Mouse (Mus musculus): ENCODE data around the gene Actr6. TPM values are rescaled to one million over a fixed set of nuclear protein-coding genes. Genes with fewer than 3 reads are reported as not detected.

Actr6 gene
- polyA plus RNA-seq, 1 experiment from 2014 or later: 28.8 TPM

GRCm38 (mm10) chr10:89746581-89746980 lies 14.5 kb upstream of the Actr6 start:
- Histone ChIP-seq H3K4me2 (peak overlapping the region; percentile 44), H3K36me3 (ENCODE audit: insufficient read depth) (no peaks in the 10 kb centered on the region), H3K27ac (ENCODE audit: low read depth) (no peak overlapping the region), H3K9ac (no peak overlapping the region), H3K27me3 (ENCODE audit: insufficient read depth, low read length) (no peaks in the 10 kb centered on the region), H3K9me3 (ENCODE audit: low read depth, low read length) (no peaks in the 10 kb centered on the region), H3K4me1 (ENCODE audit: insufficient read depth) (peaks cover 3% of the 10 kb centered on the region; the same call in 1 of the 2 replicates), H3K4me3 (ENCODE audit: low read depth, low read length) (peak overlapping the region; percentile 11; the same call in 1 of the 2 replicates)
- WGBS: 76% methylated on average over 3 of the region's 3 CpGs
- DNase-seq (no peak), ATAC-seq (ENCODE audit: insufficient read depth) (no peak)
- no peak for TF ChIP-seq CTCF (IDR thresholded peaks at IDR 0.05; ENCODE audit: low read depth)

- Histone ChIP-seq H3K4me2 (peak overlapping the region; percentile 70), H3K4me3 (ENCODE audit: low read depth, low read length) (peak overlapping the region; percentile 93), H3K4me1 (ENCODE audit: insufficient read depth) (peaks cover 3% of the 10 kb centered on the region; the same call in 1 of the 2 replicates), H3K27ac (ENCODE audit: low read depth) (peak overlapping the region; percentile 94), H3K27me3 (ENCODE audit: insufficient read depth, low read length) (no peaks in the 10 kb centered on the region), H3K9ac (peak overlapping the region; percentile 91), H3K9me3 (ENCODE audit: low read depth, low read length) (no peaks in the 10 kb centered on the region), H3K36me3 (ENCODE audit: insufficient read depth) (no peaks in the 10 kb centered on the region)
- TF ChIP-seq CTCF (IDR thresholded peaks at IDR 0.05; ENCODE audit: low read depth): no peak
- DNase-seq (peak; percentile 51), ATAC-seq (ENCODE audit: insufficient read depth) (no peak)
- under 1% methylated on average over 14 of the region's 14 CpGs for WGBS
These were observed 13.5 kb upstream of the Actr6 start for GRCm38 (mm10) chr10:89745666-89746020.

- no peaks in the 10 kb centered on the region for H3K36me3 ChIP-seq (ENCODE audit: insufficient read depth)
- peak within 1 kb of the TSS; percentile 93 for H3K4me3 ChIP-seq (ENCODE audit: low read depth, low read length)
- DNase-seq: peak; percentile 95
- H3K27me3 ChIP-seq (ENCODE audit: insufficient read depth, low read length): no peaks in the 10 kb centered on the region
- WGBS: under 1% methylated on average over 84 of the region's 85 CpGs
- H3K9ac ChIP-seq: peak within 1 kb of the TSS; percentile 91
- no peaks in the 10 kb centered on the region for H3K9me3 ChIP-seq (ENCODE audit: low read depth, low read length)
- ATAC-seq (ENCODE audit: insufficient read depth): peak; percentile 97
- peak within 1 kb of the TSS; percentile 70 for H3K4me2 ChIP-seq
- H3K4me1 ChIP-seq (ENCODE audit: insufficient read depth): peaks cover 3% of the 10 kb centered on the region; the same call in 1 of the 2 replicates
- TF ChIP-seq CTCF (IDR thresholded peaks at IDR 0.05; ENCODE audit: low read depth): no peak
- peak within 1 kb of the TSS; percentile 94 for H3K27ac ChIP-seq (ENCODE audit: low read depth)
These were observed 13.0 kb upstream of the Actr6 start, which contains the start of gene Uhrf1bp1l for GRCm38 (mm10) chr10:89744871-89745665. Gene Uhrf1bp1l (plus strand): TSS chr10:89744991.

GRCm38 (mm10) chr10:89744341-89744740 lies 12.2 kb upstream of the Actr6 start:
- Histone ChIP-seq H3K4me1 (ENCODE audit: insufficient read depth) (peaks cover 3% of the 10 kb centered on the region; the same call in 1 of the 2 replicates), H3K27ac (ENCODE audit: low read depth) (no peak overlapping the region), H3K36me3 (ENCODE audit: insufficient read depth) (no peaks in the 10 kb centered on the region), H3K9me3 (ENCODE audit: low read depth, low read length) (no peaks in the 10 kb centered on the region), H3K4me3 (ENCODE audit: low read depth, low read length) (peak overlapping the region; percentile 93), H3K9ac (0 out of 2 replicates have a peak overlapping the region, but pooled peaks have one; percentile 91), H3K27me3 (ENCODE audit: insufficient read depth, low read length) (no peaks in the 10 kb centered on the region), H3K4me2 (peak overlapping the region; percentile 70)
- ATAC-seq (ENCODE audit: insufficient read depth): no peak
- peak; percentile 13 for DNase-seq
- TF ChIP-seq CTCF (IDR thresholded peaks at IDR 0.05; ENCODE audit: low read depth): no peak
- WGBS: 18% methylated on average over 3 of the region's 3 CpGs

GRCm38 (mm10) chr10:89743266-89743665 lies 11.2 kb upstream of the Actr6 start:
- 87% methylated on average over 4 of the region's 4 CpGs for whole genome bisulfite sequencing
- no peaks in the 10 kb centered on the region for H3K27me3 ChIP-seq (ENCODE audit: insufficient read depth, low read length)
- ATAC-seq (ENCODE audit: insufficient read depth) (no peak), DNase-seq (no peak)
- no peaks in the 10 kb centered on the region for H3K36me3 ChIP-seq (ENCODE audit: insufficient read depth)
- no peak overlapping the region for H3K4me2 ChIP-seq
- no peak overlapping the region for H3K27ac ChIP-seq (ENCODE audit: low read depth)
- H3K4me3 ChIP-seq (ENCODE audit: low read depth, low read length): no peak overlapping the region
- H3K9me3 ChIP-seq (ENCODE audit: low read depth, low read length): no peaks in the 10 kb centered on the region
- TF ChIP-seq CTCF (IDR thresholded peaks at IDR 0.05; ENCODE audit: low read depth): no peak
- no peak overlapping the region for H3K9ac ChIP-seq
- peaks cover 3% of the 10 kb centered on the region; the same call in 1 of the 2 replicates for H3K4me1 ChIP-seq (ENCODE audit: insufficient read depth)

GRCm38 (mm10) chr10:89740995-89741394 lies 8.9 kb upstream of the Actr6 start:
- DNase-seq: no peak
- H3K27ac ChIP-seq (ENCODE audit: low read depth): no peak overlapping the region
- H3K9me3 ChIP-seq (ENCODE audit: low read depth, low read length): no peaks in the 10 kb centered on the region
- H3K36me3 ChIP-seq (ENCODE audit: insufficient read depth): no peaks in the 10 kb centered on the region
- TF ChIP-seq CTCF (IDR thresholded peaks at IDR 0.05; ENCODE audit: low read depth): no peak
- no peak overlapping the region for H3K4me2 ChIP-seq
- H3K9ac ChIP-seq: no peak overlapping the region
- ATAC-seq (ENCODE audit: insufficient read depth): no peak
- no peak overlapping the region for H3K4me3 ChIP-seq (ENCODE audit: low read depth, low read length)
- WGBS: 79% methylated on average over 6 of the region's 6 CpGs
- H3K27me3 ChIP-seq (ENCODE audit: insufficient read depth, low read length): no peaks in the 10 kb centered on the region
- H3K4me1 ChIP-seq (ENCODE audit: insufficient read depth): peaks cover 3% of the 10 kb centered on the region; the same call in 1 of the 2 replicates

- TF ChIP-seq CTCF (IDR thresholded peaks at IDR 0.05; ENCODE audit: low read depth): no peak
- DNase-seq: no peak
- Histone ChIP-seq H3K27me3 (ENCODE audit: insufficient read depth, low read length) (no peaks in the 10 kb centered on the region), H3K27ac (ENCODE audit: low read depth) (no peak overlapping the region), H3K4me1 (ENCODE audit: insufficient read depth) (peaks cover 3% of the 10 kb centered on the region; the same call in 1 of the 2 replicates), H3K4me3 (ENCODE audit: low read depth, low read length) (no peak overlapping the region), H3K4me2 (no peak overlapping the region), H3K36me3 (ENCODE audit: insufficient read depth) (no peaks in the 10 kb centered on the region), H3K9me3 (ENCODE audit: low read depth, low read length) (no peaks in the 10 kb centered on the region), H3K9ac (no peak overlapping the region)
- WGBS: 56% methylated on average over 7 of the region's 7 CpGs
- no peak for ATAC-seq (ENCODE audit: insufficient read depth)
These were observed 7.6 kb upstream of the Actr6 start for GRCm38 (mm10) chr10:89739703-89740102.
